Mouse (Mus musculus) liver, embryonic 12.5 days (tissue): ENCODE data around the gene Vps26c. TPM values are rescaled to one million over a fixed set of nuclear protein-coding genes. Genes with fewer than 3 reads are reported as not detected.
"Not testable (repeated sequence)": the region's sequence is repeated elsewhere in the genome, so short reads cannot be mapped to it uniquely, and the experiment has no call there.

Source experiments
- ATAC-seq: fragments of 200-750 bp; cut with Nextera tagmentation; 2 replicates; pipeline ENCODE4 v1.8.0; 2017; ENCODE audit warnings: moderate number of reproducible peaks, mild to moderate bottlenecking, moderate library complexity
- H3K27ac ChIP-seq: fragments of 300-500 bp; sonication (generic); 2 replicates; pipeline ENCODE4 v1.5.1; 2016; ENCODE audit warnings: mild to moderate bottlenecking
- H3K27me3 ChIP-seq: fragments of 300-500 bp; sonication (generic); replicated peaks from 2 replicates; pipeline ENCODE4 v1.6.1; 2016; ENCODE audit warnings: mild to moderate bottlenecking, moderate library complexity
- H3K36me3 ChIP-seq: fragments of 300-500 bp; sonication (generic); 2 replicates; pipeline ENCODE4 v1.6.1; 2016; ENCODE audit warnings: mild to moderate bottlenecking, moderate library complexity
- H3K4me1 ChIP-seq: fragments of 300-500 bp; sonication (generic); 2 replicates; pipeline ENCODE4 v1.6.1; 2016
- H3K4me2 ChIP-seq: fragments of 300-500 bp; sonication (generic); 2 replicates; pipeline ENCODE4 v1.6.1; 2016; ENCODE audit warnings: mild to moderate bottlenecking, moderate library complexity
- H3K4me3 ChIP-seq: fragments of 300-500 bp; sonication (generic); 2 replicates; pipeline ENCODE4 v1.5.1; 2016; ENCODE audit warnings: mild to moderate bottlenecking, moderate library complexity
- H3K9ac ChIP-seq: fragments of 300-500 bp; sonication (generic); 2 replicates; pipeline ENCODE4 v1.6.1; 2016; ENCODE audit warnings: mild to moderate bottlenecking, moderate library complexity
- H3K9me3 ChIP-seq: fragments of 300-500 bp; sonication (generic); replicated peaks from 2 replicates; pipeline ENCODE4 v1.6.1; 2016; ENCODE audit warnings: mild to moderate bottlenecking, moderate library complexity
- WGBS: fragments of 180-500 bp; shearing (Covaris S2); methylation state at CpG from one replicate; pipeline ENCODE4 v1.1.7; 2016; ENCODE audit not compliant: insufficient replicate concordance; 5-methylcytosine and 5-hydroxymethylcytosine counted together
- polyA plus RNA-seq: library from polyadenylated mRNA; unstranded; fragments of >200 nt; fragmentation: Nextera tagmentation; extraction: Ambion mirVana; gene quantifications from 2 replicates; pipeline ENCODE4 v1.2.1, GENCODE M21; 2016

Gene Vps26c
- polyA plus RNA-seq, 1 experiment from 2014 or later, result 25.8 TPM

DNA sequence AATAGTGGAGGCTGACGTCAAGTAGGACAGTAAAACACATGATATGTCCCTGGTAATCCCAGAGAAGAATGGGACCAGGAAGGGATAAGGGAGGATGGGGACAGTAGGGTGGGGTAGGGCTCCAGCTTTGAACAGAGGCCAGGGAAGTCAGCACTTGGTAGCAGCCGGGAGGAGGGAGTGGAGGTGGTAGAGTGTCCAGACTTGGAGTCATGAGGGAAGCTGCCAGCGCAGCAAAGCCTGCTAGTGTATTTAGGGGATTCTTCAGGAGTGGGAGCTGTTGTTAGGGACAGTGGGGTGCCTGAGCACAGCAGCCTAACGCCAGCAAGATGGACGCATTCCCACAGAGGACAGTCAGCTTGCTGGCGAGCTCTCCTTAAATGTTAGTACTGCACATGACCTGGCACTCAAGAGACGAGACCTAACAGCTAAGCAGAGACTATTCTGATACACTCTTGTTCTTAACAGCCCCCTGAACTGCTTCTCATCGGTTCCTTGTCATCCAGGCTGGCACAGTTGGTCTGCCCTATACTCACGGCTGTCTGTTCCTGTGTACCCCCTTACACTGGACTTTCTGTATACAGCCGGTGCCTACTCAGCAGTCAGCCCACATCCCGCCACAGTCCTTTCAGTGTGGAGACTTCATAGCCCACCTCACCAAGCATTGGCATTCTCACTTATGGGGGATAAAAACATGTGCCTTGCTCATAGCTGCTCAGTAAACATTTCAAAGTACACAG lies 53.4 kb downstream of the Vps26c start:
- Histone ChIP-seq H3K36me3 (peaks cover 24% of the 10 kb centered on the region), H3K4me2 (no peak overlapping the region), H3K4me3 (no peak overlapping the region), H3K9me3 (no peaks in the 10 kb centered on the region), H3K27ac (no peak overlapping the region), H3K27me3 (no peaks in the 10 kb centered on the region), H3K4me1 (no peaks in the 10 kb centered on the region), H3K9ac (no peak overlapping the region)
- WGBS, result 81% methylated on average over 11 of the region's 11 CpGs
- no peak for ATAC-seq

DNA sequence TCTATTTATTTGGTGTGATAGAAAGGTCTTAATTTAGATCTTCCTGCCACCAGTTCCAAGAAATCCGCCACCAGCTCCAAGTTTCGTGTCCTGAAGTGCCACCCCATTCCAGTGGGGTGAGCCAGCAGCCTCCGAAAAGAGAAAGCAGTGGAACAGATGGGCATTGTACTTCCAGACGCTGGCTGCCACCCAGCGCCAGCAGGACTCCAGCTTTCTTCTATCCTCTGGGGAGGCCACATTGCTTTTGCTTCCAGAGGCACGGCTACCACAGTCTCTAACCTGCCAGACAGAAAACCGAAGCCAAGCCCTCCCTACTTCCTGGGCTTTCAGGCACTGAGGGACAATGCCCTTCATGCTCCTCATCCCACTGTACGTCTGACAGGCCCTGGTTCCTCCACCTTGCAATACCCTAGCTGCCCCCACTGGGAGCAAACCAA lies 54.1 kb downstream of the Vps26c start:
- Histone ChIP-seq H3K4me2 (no peak overlapping the region), H3K9ac (no peak overlapping the region), H3K4me3 (no peak overlapping the region), H3K4me1 (no peaks in the 10 kb centered on the region), H3K27me3 (no peaks in the 10 kb centered on the region), H3K27ac (no peak overlapping the region), H3K36me3 (peaks cover 32% of the 10 kb centered on the region), H3K9me3 (no peaks in the 10 kb centered on the region)
- ATAC-seq, result no peak
- 76% methylated on average over 8 of the region's 8 CpGs for WGBS

DNA sequence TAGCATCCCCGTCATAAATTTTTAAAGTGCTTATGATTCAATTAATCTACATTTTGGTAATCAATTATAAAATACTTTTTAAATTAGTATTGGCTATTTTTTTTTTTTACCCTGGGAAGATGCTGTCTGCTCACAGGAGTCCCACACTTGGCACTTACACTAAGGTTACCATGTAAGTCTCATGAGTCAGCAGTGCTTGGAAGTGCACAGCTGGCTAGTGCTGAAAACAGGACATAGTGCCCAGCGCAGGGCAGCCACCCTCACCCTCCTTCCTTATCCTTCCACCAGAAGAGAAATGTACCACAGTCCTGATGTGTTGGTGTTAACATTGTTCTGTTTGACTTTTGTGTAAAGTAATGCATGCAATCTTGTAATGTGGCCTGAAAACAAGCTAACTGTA lies 58.2 kb downstream of the Vps26c start:
- WGBS, result 86% methylated on average over 2 of the region's 2 CpGs
- H3K9ac ChIP-seq, result no peak overlapping the region
- H3K4me3 ChIP-seq, result no peak overlapping the region
- no peaks in the 10 kb centered on the region for H3K27me3 ChIP-seq
- ATAC-seq, result no peak
- no peaks in the 10 kb centered on the region for H3K9me3 ChIP-seq
- H3K4me2 ChIP-seq, result no peak overlapping the region
- H3K4me1 ChIP-seq, result no peaks in the 10 kb centered on the region
- peaks cover 64% of the 10 kb centered on the region for H3K36me3 ChIP-seq
- H3K27ac ChIP-seq, result no peak overlapping the region

DNA sequence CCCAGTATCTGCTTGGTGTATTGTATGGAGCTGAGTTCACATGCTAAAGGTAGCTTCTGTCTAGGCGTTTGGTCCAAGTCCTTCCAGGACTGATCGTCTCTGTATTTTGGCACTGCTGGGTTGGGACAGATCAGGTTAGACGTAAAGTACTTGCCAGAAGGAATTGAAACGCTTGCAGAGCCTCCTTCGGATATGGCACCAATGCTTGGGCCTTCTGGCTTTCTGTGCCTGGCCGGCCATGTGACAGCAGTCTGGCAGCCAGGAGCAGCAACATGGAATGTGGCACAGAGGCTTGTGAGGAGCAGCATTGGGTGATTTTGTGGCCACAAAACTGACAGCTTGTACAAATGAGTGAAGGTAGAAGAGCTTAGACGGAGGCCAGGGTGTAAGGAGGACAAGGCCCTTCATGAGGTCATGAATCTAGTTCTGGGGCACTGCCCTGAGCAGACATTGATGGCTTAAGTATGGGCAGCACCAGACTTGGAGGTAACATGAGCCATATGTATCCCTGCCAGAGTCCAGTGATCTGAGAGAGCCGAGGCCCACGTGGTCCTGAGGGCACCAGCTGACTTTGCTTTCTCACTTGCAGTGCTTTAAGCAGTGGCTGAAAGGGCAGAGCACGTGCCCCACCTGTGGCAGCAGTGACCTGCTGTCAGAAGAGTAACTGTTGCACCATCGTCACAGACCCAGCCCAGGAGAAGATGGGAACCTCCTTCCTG lies 59.1 kb downstream of the Vps26c start:
- WGBS, result 81% methylated on average over 11 of the region's 11 CpGs
- Histone ChIP-seq H3K4me1 (no peaks in the 10 kb centered on the region), H3K36me3 (peaks cover 73% of the 10 kb centered on the region), H3K9me3 (no peaks in the 10 kb centered on the region), H3K4me2 (no peak overlapping the region), H3K4me3 (no peak overlapping the region), H3K27me3 (no peaks in the 10 kb centered on the region), H3K27ac (no peak overlapping the region), H3K9ac (no peak overlapping the region)
- ATAC-seq, result no peak

DNA sequence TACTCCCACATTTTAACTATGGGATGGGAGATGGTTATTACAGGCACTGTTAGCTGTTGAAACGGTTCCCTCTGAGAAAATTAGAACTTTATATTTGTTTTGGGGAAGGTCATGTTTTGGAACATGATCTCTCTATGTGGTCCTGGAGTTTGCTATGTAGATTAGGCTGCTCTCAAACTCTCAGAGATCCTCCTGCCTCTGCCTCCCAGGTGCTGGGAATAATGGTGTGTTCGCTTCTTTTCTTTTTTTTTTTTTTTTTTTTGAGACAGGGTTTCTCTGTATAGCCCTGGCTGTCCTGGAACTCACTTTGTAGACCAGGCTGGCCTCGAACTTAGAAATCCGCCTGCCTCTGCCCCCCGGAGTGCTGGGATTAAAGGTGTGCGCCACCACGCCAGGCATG lies 60.3 kb downstream of the Vps26c start:
- ATAC-seq, H3K9ac ChIP-seq, H3K4me3 ChIP-seq, H3K27me3 ChIP-seq, H3K27ac ChIP-seq, H3K9me3 ChIP-seq, H3K4me2 ChIP-seq, H3K4me1 ChIP-seq: not testable (repeated sequence)
- 75% methylated on average over 7 of the region's 7 CpGs for WGBS
- peaks cover 85% of the 10 kb centered on the region for H3K36me3 ChIP-seq

DNA sequence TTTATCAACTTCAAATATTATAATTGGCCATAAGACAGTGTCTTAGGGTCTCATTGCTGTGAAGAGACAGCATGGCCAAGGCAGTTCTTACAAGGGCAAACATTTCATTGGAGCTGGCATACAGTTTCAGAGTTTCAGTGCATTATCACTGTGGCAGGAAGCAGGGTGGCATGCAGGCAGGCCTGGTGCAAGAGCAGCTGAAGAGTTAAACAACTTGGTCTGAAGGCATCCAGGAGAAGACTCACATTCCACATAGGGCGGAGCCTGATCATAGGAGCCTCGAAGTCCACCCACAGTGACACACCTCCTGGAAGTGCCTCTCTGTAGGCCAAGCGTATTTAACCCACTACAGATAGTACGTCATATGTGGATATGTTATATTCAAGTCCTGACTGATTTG lies 60.7 kb downstream of the Vps26c start:
- H3K9me3 ChIP-seq, result no peaks in the 10 kb centered on the region
- H3K27ac ChIP-seq, result no peak overlapping the region
- WGBS, result 77% methylated on average over 4 of the region's 4 CpGs
- H3K4me2 ChIP-seq, result no peak overlapping the region
- H3K27me3 ChIP-seq, result no peaks in the 10 kb centered on the region
- no peak for ATAC-seq
- H3K4me1 ChIP-seq, result no peaks in the 10 kb centered on the region
- H3K36me3 ChIP-seq, result peaks cover 89% of the 10 kb centered on the region
- no peak overlapping the region for H3K4me3 ChIP-seq
- H3K9ac ChIP-seq, result no peak overlapping the region

DNA sequence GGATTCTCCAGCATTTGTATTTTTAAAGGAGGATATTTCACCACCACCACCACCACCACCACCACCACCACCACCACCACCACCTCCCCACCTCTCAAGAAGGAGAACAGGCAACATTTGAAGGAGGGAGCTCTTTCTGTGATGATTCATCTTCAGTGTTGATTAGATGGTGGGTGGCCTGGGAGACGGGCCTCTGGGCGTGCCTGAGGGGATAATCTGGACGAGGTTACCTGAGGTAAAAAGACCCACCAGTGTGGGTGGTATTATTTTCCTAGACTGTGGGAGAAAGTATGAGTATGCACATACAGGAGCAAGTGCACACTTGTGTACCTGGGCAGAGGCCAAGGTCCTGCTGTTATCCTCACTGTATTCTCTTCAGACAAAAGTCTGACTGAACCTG lies 62.6 kb downstream of the Vps26c start:
- WGBS, result 73% methylated on average over 3 of the region's 3 CpGs
- no peaks in the 10 kb centered on the region for H3K4me1 ChIP-seq
- H3K36me3 ChIP-seq, result peaks cover 90% of the 10 kb centered on the region
- H3K4me2 ChIP-seq, result no peak overlapping the region
- H3K9ac ChIP-seq, result no peak overlapping the region
- H3K4me3 ChIP-seq, result no peak overlapping the region
- no peak overlapping the region for H3K27ac ChIP-seq
- no peaks in the 10 kb centered on the region for H3K27me3 ChIP-seq
- no peak for ATAC-seq
- no peaks in the 10 kb centered on the region for H3K9me3 ChIP-seq

DNA sequence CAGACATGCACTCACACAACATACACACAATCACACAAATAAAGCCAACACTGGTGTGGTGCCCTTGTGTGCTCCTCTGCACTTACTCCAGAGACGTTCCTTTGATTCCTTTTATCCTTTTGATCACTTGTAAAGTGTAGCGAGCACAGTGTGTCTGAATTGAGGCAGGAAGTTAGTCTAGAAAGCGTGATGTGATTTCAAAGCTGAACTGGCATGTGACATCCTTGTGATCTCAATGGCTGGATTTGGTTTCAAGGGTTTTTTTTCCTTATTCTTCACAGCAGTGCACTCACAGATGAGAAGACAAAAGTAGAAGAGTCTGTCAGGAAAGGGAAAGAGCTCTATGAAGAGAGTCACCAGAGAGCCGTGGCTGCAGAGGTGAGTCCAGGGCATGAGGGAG lies 72.5 kb downstream of the Vps26c start:
- no peak overlapping the region for H3K27ac ChIP-seq
- no peak overlapping the region for H3K9ac ChIP-seq
- peaks cover 89% of the 10 kb centered on the region for H3K36me3 ChIP-seq
- peaks cover 3% of the 10 kb centered on the region; the same call in 1 of the 2 replicates for H3K4me1 ChIP-seq
- WGBS, result 77% methylated on average over 4 of the region's 4 CpGs
- ATAC-seq, result no peak
- H3K27me3 ChIP-seq, result no peaks in the 10 kb centered on the region
- H3K4me2 ChIP-seq, result no peak overlapping the region
- no peaks in the 10 kb centered on the region for H3K9me3 ChIP-seq
- H3K4me3 ChIP-seq, result no peak overlapping the region

DNA sequence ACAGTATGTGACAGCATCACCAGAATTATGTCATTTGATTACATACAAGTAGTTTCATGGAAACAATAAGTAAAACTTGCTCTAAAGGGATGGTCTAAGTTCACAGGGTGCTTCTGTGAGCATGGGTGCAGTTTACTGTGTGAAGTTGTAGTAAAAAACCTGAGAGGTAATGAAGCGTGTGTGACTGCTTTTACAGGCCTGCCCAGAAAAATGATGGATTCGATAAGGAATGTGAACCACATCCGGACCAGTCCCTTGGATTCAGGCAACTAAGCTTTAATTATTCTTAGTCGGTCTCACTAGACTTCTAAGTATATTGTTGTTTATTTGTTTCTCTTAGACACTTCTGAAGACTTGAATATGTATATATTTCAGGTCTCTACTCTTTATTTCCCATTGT lies 73.9 kb downstream of the Vps26c start:
- Histone ChIP-seq H3K27ac (no peak overlapping the region), H3K4me1 (peaks cover 3% of the 10 kb centered on the region; the same call in 1 of the 2 replicates), H3K27me3 (no peaks in the 10 kb centered on the region), H3K9ac (no peak overlapping the region), H3K9me3 (no peaks in the 10 kb centered on the region), H3K4me3 (no peak overlapping the region), H3K4me2 (no peak overlapping the region), H3K36me3 (peaks cover 87% of the 10 kb centered on the region)
- no peak for ATAC-seq
- 84% methylated on average over 4 of the region's 4 CpGs for WGBS

DNA sequence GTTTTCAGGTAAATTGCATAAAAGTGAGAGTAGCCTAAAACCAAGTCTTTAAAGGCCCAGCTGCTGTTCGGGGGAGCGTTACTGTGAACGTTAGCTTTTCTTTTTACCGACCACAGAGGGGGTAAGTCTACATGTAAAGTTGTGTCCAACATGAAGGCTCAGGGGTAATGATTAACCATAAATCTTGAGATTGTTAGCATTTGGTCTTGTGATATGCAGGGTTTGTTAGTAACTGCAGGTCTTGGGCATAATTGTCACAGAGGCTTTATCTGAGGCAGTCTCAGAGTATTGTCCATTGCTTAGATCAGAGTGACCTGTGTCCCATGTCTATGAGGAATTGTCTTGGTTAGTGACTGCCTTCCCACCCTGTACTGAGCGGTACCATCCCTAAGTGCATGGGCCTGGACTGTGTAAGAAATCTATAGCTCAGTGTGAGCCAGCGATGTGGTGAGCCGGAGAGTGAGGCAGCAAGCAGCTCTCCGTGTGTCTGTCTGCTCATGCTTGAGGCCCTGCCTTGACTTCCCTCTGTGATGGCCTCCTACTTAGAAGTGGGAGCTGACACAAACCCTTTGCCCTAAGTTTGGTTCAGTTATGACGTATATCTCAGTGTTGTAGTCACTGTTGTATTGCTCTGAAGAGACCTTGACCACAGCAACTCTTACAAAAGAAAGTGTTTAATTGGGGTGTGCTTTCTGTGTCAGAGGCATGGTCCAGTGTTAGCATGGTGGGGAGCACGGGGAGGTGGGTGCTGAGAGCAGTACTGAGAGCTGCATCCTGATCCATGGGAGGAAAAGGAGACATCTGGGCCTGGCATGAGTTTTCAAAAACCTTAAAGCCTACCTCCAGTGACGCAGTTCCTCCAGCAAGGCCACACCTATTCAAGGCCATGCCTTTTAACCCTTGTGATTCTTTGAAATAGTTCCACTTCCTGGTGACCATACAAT lies 74.8 kb downstream of the Vps26c start:
- Histone ChIP-seq H3K4me2 (no peak overlapping the region), H3K27ac (no peak overlapping the region), H3K4me3 (no peak overlapping the region), H3K36me3 (peaks cover 86% of the 10 kb centered on the region), H3K27me3 (no peaks in the 10 kb centered on the region), H3K4me1 (peaks cover 3% of the 10 kb centered on the region; the same call in 1 of the 2 replicates), H3K9me3 (no peaks in the 10 kb centered on the region), H3K9ac (no peak overlapping the region)
- 81% methylated on average over 11 of the region's 11 CpGs for WGBS
- ATAC-seq, result 0 out of 2 replicates have a peak, but pooled peaks have one; percentile 37

DNA sequence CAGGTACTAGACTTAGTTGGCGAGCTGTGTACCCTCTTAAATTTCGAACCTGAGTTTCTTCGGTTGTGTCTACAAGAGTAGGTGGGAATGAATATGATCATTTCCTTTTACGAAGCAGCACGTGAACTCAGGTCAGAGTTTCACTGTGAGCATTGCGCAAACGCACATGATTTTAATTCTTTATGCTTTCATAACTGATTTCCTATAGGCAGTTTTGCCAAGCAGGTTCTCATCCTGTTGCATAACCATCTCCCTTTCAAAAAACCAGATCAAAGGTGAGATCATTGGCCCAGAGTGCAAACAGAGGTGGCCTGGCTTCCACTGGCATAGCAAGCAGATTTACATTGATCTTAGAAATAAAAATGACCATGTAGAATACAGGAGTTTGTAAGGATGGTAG lies 77.0 kb downstream of the Vps26c start:
- H3K36me3 ChIP-seq, result peaks cover 79% of the 10 kb centered on the region
- no peak for ATAC-seq
- H3K4me3 ChIP-seq, result no peak overlapping the region
- WGBS, result 88% methylated on average over 7 of the region's 7 CpGs
- H3K27ac ChIP-seq, result no peak overlapping the region
- no peak overlapping the region for H3K4me2 ChIP-seq
- H3K27me3 ChIP-seq, result no peaks in the 10 kb centered on the region
- H3K9me3 ChIP-seq, result no peaks in the 10 kb centered on the region
- H3K9ac ChIP-seq, result no peak overlapping the region
- H3K4me1 ChIP-seq, result peaks cover 3% of the 10 kb centered on the region; the same call in 1 of the 2 replicates

DNA sequence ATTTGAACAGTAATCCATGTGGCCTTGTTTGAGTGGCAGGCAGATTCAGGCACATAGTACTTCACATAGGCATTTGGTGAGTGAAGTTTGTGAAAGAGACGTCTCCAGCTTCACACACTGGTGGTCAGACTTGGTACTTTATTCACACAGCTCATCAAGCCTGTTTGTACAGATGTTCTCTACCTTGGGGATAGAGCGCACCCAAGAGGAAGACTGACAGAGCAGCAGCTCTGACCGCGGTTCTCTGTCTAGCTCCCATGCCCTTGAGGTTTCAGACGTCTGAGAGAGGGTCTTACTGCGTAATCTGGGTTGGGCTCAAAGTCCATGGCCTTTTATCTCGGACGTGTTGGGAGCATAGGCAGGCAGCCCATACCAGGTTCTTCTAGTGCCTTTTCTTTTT lies 77.5 kb downstream of the Vps26c start:
- no peak overlapping the region for H3K27ac ChIP-seq
- no peaks in the 10 kb centered on the region for H3K9me3 ChIP-seq
- peaks cover 3% of the 10 kb centered on the region; the same call in 1 of the 2 replicates for H3K4me1 ChIP-seq
- ATAC-seq, result no peak
- H3K27me3 ChIP-seq, result no peaks in the 10 kb centered on the region
- no peak overlapping the region for H3K9ac ChIP-seq
- H3K36me3 ChIP-seq, result peaks cover 74% of the 10 kb centered on the region
- WGBS, result 66% methylated on average over 8 of the region's 8 CpGs
- H3K4me2 ChIP-seq, result no peak overlapping the region
- H3K4me3 ChIP-seq, result no peak overlapping the region
